Comparison of ENCODE assay signal across 32 mouse cellular contexts in genomic region chr13:36009981-36010380, GRCm38 (mm10). TPM values are rescaled to one million over a fixed set of nuclear protein-coding genes. Genes with fewer than 3 reads are reported as not detected.
DNase-seq lines count a peak whose midpoint lies in the region; ATAC-seq and TF ChIP-seq lines count a peak whose summit lies in the region.
"Had no signal": no experiment of that assay in that cellular context is flagged by ENCODE, and none has a peak within 500 bp of the region (broad histone marks: within the 10 kb centered on the region; RNA-seq: fewer than 3 reads in every experiment).

No protein-coding gene starts in this region.

- no peaks in the 10 kb centered on the region for H3K9me3 ChIP-seq in heart, embryonic 10.5 days
- no peaks in the 10 kb centered on the region for H3K9me3 ChIP-seq in liver, postnatal 0 days (ENCODE audit: low read length)
- H3K9me3 ChIP-seq in heart, embryonic 16.5 days (replicated peaks; ENCODE audit: control insufficient read depth, low read length), result no peaks in the 10 kb centered on the region
- H3K9me3 ChIP-seq: embryonic facial prominence, embryonic 13.5 days; forebrain, embryonic 10.5 days; limb, embryonic 12.5 days; midbrain, embryonic 10.5 days; midbrain, embryonic 15.5 days; neural tube, embryonic 15.5 days had no signal

- intact Hi-C loops in heart, adult 2 months (cut with DNase I), result no loop called here
- intact Hi-C loops in heart, postnatal 10 days (cut with DNase I), result loop anchor here (10.0 kb wide), 1 partner anchor 715 kb away; no protein-coding TSS in a partner anchor

- no peak overlapping the region for H3K4me3 ChIP-seq in heart, adult 2 months
- H3K4me3 ChIP-seq in heart, embryonic 10.5 days, result no peak overlapping the region
- no peak overlapping the region for H3K4me3 ChIP-seq in liver, adult 2 months (ENCODE audit: insufficient read depth, low read depth, low read length)
- H3K4me3 ChIP-seq in liver, postnatal 0 days (ENCODE audit: low read depth, low read length), result no peak overlapping the region
- H3K4me3 ChIP-seq in heart, embryonic 16.5 days (ENCODE audit: low read length), result no peak overlapping the region
- H3K4me3 ChIP-seq: embryonic facial prominence, embryonic 13.5 days; forebrain, embryonic 10.5 days; left cerebral cortex, adult 2 months; limb, embryonic 12.5 days; midbrain, embryonic 10.5 days; midbrain, embryonic 15.5 days; neural tube, embryonic 15.5 days had no signal

- no peaks in the 10 kb centered on the region for H3K79me2 ChIP-seq in heart, adult 2 months (replicated peaks; ENCODE audit: control insufficient read depth, insufficient read depth, low read length)
- no peaks in the 10 kb centered on the region; the same call in 1 of the 2 replicates for H3K79me2 ChIP-seq in liver, adult 2 months (ENCODE audit: control insufficient read depth, insufficient read depth, low read length)

- no peak overlapping the region for H3K9ac ChIP-seq in heart, adult 2 months (ENCODE audit: low read depth, low read length)
- no peak overlapping the region for H3K9ac ChIP-seq in liver, adult 2 months (ENCODE audit: low read depth, low read length)
- no peak overlapping the region for H3K9ac ChIP-seq in liver, postnatal 0 days (replicated peaks)
- H3K9ac ChIP-seq in heart, embryonic 16.5 days (ENCODE audit: low read length), result no peak overlapping the region
- H3K9ac ChIP-seq: embryonic facial prominence, embryonic 13.5 days; hindbrain, embryonic 14.5 days; limb, embryonic 12.5 days; midbrain, embryonic 15.5 days; neural tube, embryonic 15.5 days had no signal

- no peak for ATAC-seq in liver, postnatal 0 days
- ATAC-seq in heart, embryonic 16.5 days (replicated peaks; ENCODE audit: extremely low read depth, insufficient read depth, low FRiP score), result peak; percentile 49
- ATAC-seq: forebrain, embryonic 16.5 days; intestine, postnatal 0 days; midbrain, embryonic 15.5 days had no signal

- no peak for TF ChIP-seq POLR2A in heart, adult 2 months (IDR thresholded peaks at IDR 0.05; ENCODE audit: insufficient read depth, low read depth, low read length)
- no peak for TF ChIP-seq POLR2A in liver, adult 2 months (IDR thresholded peaks at IDR 0.05; ENCODE audit: extremely low read depth, insufficient read depth, low read length)

- TF ChIP-seq EP300 in heart, adult 2 months (IDR thresholded peaks at IDR 0.05; ENCODE audit: insufficient read depth, low read depth, low read length), result no peak
- no peak for TF ChIP-seq EP300 in liver, postnatal 0 days (IDR thresholded peaks at IDR 0.05; ENCODE audit: low read depth)

- H3K27me3 ChIP-seq in heart, adult 2 months (ENCODE audit: control insufficient read depth, insufficient read depth, low read length), result no peaks in the 10 kb centered on the region
- H3K27me3 ChIP-seq in heart, embryonic 10.5 days (ENCODE audit: insufficient read depth, poor library complexity, severe bottlenecking), result no peaks in the 10 kb centered on the region
- no peaks in the 10 kb centered on the region for H3K27me3 ChIP-seq in liver, adult 2 months (ENCODE audit: control insufficient read depth, insufficient read depth, low read length)
- H3K27me3 ChIP-seq in liver, postnatal 0 days (ENCODE audit: insufficient read depth, low read length), result no peaks in the 10 kb centered on the region
- no peaks in the 10 kb centered on the region for H3K27me3 ChIP-seq in heart, embryonic 16.5 days (ENCODE audit: control insufficient read depth, insufficient read depth, low read length)
- H3K27me3 ChIP-seq: embryonic facial prominence, embryonic 13.5 days; limb, embryonic 12.5 days; midbrain, embryonic 15.5 days; neural tube, embryonic 15.5 days had no signal

- no peak overlapping the region for H3K4me2 ChIP-seq in liver, postnatal 0 days (ENCODE audit: low read depth, low read length)
- no peak overlapping the region for H3K4me2 ChIP-seq in heart, embryonic 16.5 days (ENCODE audit: low read depth, low read length)
- H3K4me2 ChIP-seq: embryonic facial prominence, embryonic 13.5 days; hindbrain, embryonic 14.5 days; limb, embryonic 12.5 days; liver, embryonic 11.5 days; midbrain, embryonic 15.5 days; neural tube, embryonic 15.5 days had no signal

- H3K4me1 ChIP-seq in heart, adult 2 months (ENCODE audit: control insufficient read depth, insufficient read depth, low read length), result peaks cover 4% of the 10 kb centered on the region; the same call in 1 of the 2 replicates
- peaks cover 5% of the 10 kb centered on the region; the same call in 1 of the 2 replicates for H3K4me1 ChIP-seq in heart, embryonic 10.5 days
- H3K4me1 ChIP-seq in liver, adult 2 months (ENCODE audit: control insufficient read depth, insufficient read depth, low read length), result peaks cover 3% of the 10 kb centered on the region; the same call in 1 of the 2 replicates
- H3K4me1 ChIP-seq in liver, postnatal 0 days (ENCODE audit: insufficient read depth), result 0 out of 2 replicates have a peak, but pooled peaks cover 2% of the 10 kb centered on the region
- H3K4me1 ChIP-seq in heart, embryonic 16.5 days (ENCODE audit: control insufficient read depth, insufficient read depth, low read length), result peaks cover 13% of the 10 kb centered on the region
- H3K4me1 ChIP-seq: embryonic facial prominence, embryonic 13.5 days; forebrain, embryonic 10.5 days; limb, embryonic 12.5 days; midbrain, embryonic 10.5 days; midbrain, embryonic 15.5 days; neural tube, embryonic 15.5 days had no signal

- H3K36me3 ChIP-seq in heart, adult 2 months (ENCODE audit: control insufficient read depth, insufficient read depth, low read length), result peaks cover 8% of the 10 kb centered on the region
- H3K36me3 ChIP-seq in heart, embryonic 10.5 days, result no peaks in the 10 kb centered on the region
- no peaks in the 10 kb centered on the region for H3K36me3 ChIP-seq in liver, adult 2 months (ENCODE audit: control insufficient read depth, insufficient read depth, low read length)
- H3K36me3 ChIP-seq in liver, postnatal 0 days (replicated peaks; ENCODE audit: insufficient read depth, low read length), result no peaks in the 10 kb centered on the region
- no peaks in the 10 kb centered on the region for H3K36me3 ChIP-seq in heart, embryonic 16.5 days (ENCODE audit: control insufficient read depth, insufficient read depth)
- H3K36me3 ChIP-seq: embryonic facial prominence, embryonic 13.5 days; forebrain, embryonic 10.5 days; limb, embryonic 12.5 days; midbrain, embryonic 10.5 days; midbrain, embryonic 15.5 days; neural tube, embryonic 15.5 days had no signal

- TF ChIP-seq CTCF in heart, adult 2 months (IDR thresholded peaks at IDR 0.05), result no peak
- no peak for TF ChIP-seq CTCF in liver, adult 2 months (IDR thresholded peaks at IDR 0.05; ENCODE audit: low read depth, low read length)
- TF ChIP-seq CTCF in liver, postnatal 0 days (IDR thresholded peaks at IDR 0.05; ENCODE audit: low read depth), result no peak

- DNase-seq in heart, adult 2 months, result peak in 1 of 2 experiments; percentile 28
- DNase-seq in heart, embryonic 10.5 days (ENCODE audit: low spot score), result no peak
- peak; percentile 52 for DNase-seq in liver, adult 2 months (ENCODE audit: extremely low read depth, low read depth, low spot score)
- no peak for DNase-seq in liver, postnatal 0 days
- DNase-seq in heart, postnatal 10 days, result peak; percentile 64 to 69
- no peak for DNase-seq in kidney, postnatal 25 days
- DNase-seq: adrenal gland, postnatal 36 days; B cell, adult 2 months; cerebellum, adult 18-20 months; cerebellum, postnatal 10 days; gastrocnemius, postnatal 36 days; kidney, adult 9 months; kidney, postnatal 10 days; thymus, postnatal 4 days had no signal

- H3K27ac ChIP-seq in heart, adult 2 months, result peak overlapping the region; percentile 71
- no peak overlapping the region for H3K27ac ChIP-seq in heart, embryonic 10.5 days
- H3K27ac ChIP-seq in liver, adult 2 months (replicated peaks; ENCODE audit: insufficient read depth, low read depth, low read length), result no peak overlapping the region
- H3K27ac ChIP-seq in liver, postnatal 0 days (ENCODE audit: low read depth), result no peak overlapping the region
- peak overlapping the region; percentile 47 for H3K27ac ChIP-seq in heart, embryonic 16.5 days (ENCODE audit: low read length)
- H3K27ac ChIP-seq: embryonic facial prominence, embryonic 13.5 days; forebrain, embryonic 10.5 days; hindbrain, embryonic 14.5 days; left cerebral cortex, adult 2 months; limb, embryonic 12.5 days; midbrain, embryonic 10.5 days; midbrain, embryonic 15.5 days; neural tube, embryonic 15.5 days; stomach, postnatal 0 days had no signal

- WGBS in heart, adult 2 months, result 32% methylated on average over 2 of the region's 2 CpGs
- WGBS in heart, embryonic 10.5 days, result 74% methylated on average over 2 of the region's 2 CpGs
- 7% methylated on average over 2 of the region's 2 CpGs for WGBS in liver, adult 2 months
- 48% methylated on average over 2 of the region's 2 CpGs for WGBS in liver, postnatal 0 days (ENCODE audit: insufficient replicate concordance)
- WGBS in heart, embryonic 16.5 days, result 34% methylated on average over 2 of the region's 2 CpGs

RNA-seq across cellular contexts. Expression of gene Ppp1r3g, which starts 51.3 kb away (rescaled TPM):
- 1 to 10 TPM in 1 of 2 experiments, under 1 TPM in 1; 0.25 to 1.2 TPM for total RNA-seq in heart, adult 2 months (2021)
- 0.06 and 0.14 TPM in 2 replicates for polyA plus RNA-seq in heart, adult 2 months (2012; rRNA removed)
- polyA plus RNA-seq in heart, embryonic 10.5 days (2016; fragmentation: Nextera tagmentation; extraction: Ambion mirVana), result 6.2 and 7.6 TPM in 2 replicates
- 4.7 and 7.6 TPM in 2 replicates for total RNA-seq in liver, adult 2 months (2014; rRNA removed)
- 0.22 TPM in 1 of 2 replicates, not detected in the other for polyA plus RNA-seq in liver, adult 2 months (2012; rRNA removed)
- 2.2 and 4.3 TPM in 2 replicates for polyA plus RNA-seq in liver, postnatal 0 days (2015; fragmentation: Nextera tagmentation; extraction: Ambion mirVana)
- polyA plus RNA-seq in heart, embryonic 16.5 days (2015; fragmentation: Nextera tagmentation; extraction: Ambion mirVana), result 4.6 and 6.7 TPM in 2 replicates
- total RNA-seq in heart, postnatal 10 days (2021), result 1 to 10 TPM in 1 of 2 experiments, under 1 TPM in 1; 0.79 to 1.3 TPM
- total RNA-seq: common myeloid progenitor, adult 5-6 weeks; hematopoietic stem cell, adult 5-6 weeks; megakaryocyte progenitor cell, adult 5-6 weeks had no signal
- polyA plus RNA-seq: hindbrain, embryonic 14.5 days; spleen, adult 2 months; thymus, postnatal 0 days had no signal

Comparison
In these comparisons a context has a peak if more than half of its experiments do, and no peak if none do; other contexts are left out.
1. DNase-seq: peak in liver, adult 2 months (single experiment) and heart, postnatal 10 days (2 of 2); none in heart, embryonic 10.5 days (single experiment), liver, postnatal 0 days (single experiment) and kidney, postnatal 25 days (0 of 2).
2. H3K27ac ChIP-seq: peak in heart, adult 2 months (single experiment) and heart, embryonic 16.5 days (single experiment); none in heart, embryonic 10.5 days (single experiment), liver, adult 2 months (single experiment) and liver, postnatal 0 days (single experiment).